Mouse (Mus musculus) bone marrow, adult 2 months (tissue): ENCODE results near the gene Fbxw8. TPM values are rescaled to one million over a fixed set of nuclear protein-coding genes. Genes with fewer than 3 reads are reported as not detected.
A peak's percentile ranks its signal among the peaks of the same experiment; 100 is the strongest.

Experiments used
- H3K27ac ChIP-seq: fragments of 200-500 bp; 2 replicates; pipeline ENCODE4 v1.5.1; 2012; ENCODE audit warnings: low read depth, mild to moderate bottlenecking, control low read depth, inconsistent platforms, low read length; ENCODE audit not compliant: control insufficient read depth, poor library complexity, insufficient read depth
- H3K4me1 ChIP-seq: fragments of 200-500 bp; 2 replicates; pipeline ENCODE4 v1.6.1; 2011; ENCODE audit warnings: low read length; ENCODE audit not compliant: control insufficient read depth, insufficient read depth
- H3K4me3 ChIP-seq: fragments of 200-500 bp; replicated peaks from 2 replicates; pipeline ENCODE3; 2011; ENCODE audit warnings: mild to moderate bottlenecking, low read depth, low read length, control low read depth; ENCODE audit not compliant: control insufficient read depth
- CTCF ChIP-seq: fragments of 200-500 bp; IDR thresholded peaks from 2 replicates; pipeline ENCODE4 v1.5.1; 2011; ENCODE audit warnings: low read length, control low read depth; ENCODE audit not compliant: control insufficient read depth, insufficient read depth
- POLR2A ChIP-seq: fragments of 200-500 bp; IDR thresholded peaks from 2 replicates; pipeline ENCODE4 v1.6.1; 2011; ENCODE audit warnings: low read depth, mild to moderate bottlenecking, control low read depth, low read length, borderline replicate concordance; ENCODE audit not compliant: control insufficient read depth
- WGBS: fragments of 180-500 bp; shearing (Covaris S2); methylation state at CpG from one replicate; pipeline ENCODE4 v1.1.7; 2018; 5-methylcytosine and 5-hydroxymethylcytosine counted together
- polyA plus RNA-seq: library from polyadenylated mRNA; stranded (reverse); fragments of >200 nt; gene quantifications from 2 replicates; pipeline ENCODE4 v1.2.4, GENCODE M21; 2011; ENCODE audit warnings: low replicate concordance; ENCODE audit not compliant: missing spikeins, insufficient read depth, insufficient read length

The Fbxw8 gene
- polyA plus RNA-seq, 1 experiment = 7.5 TPM

GRCm38 (mm10) chr5:118058858-118059257 is 96.4 kb downstream of the Fbxw8 start:
- TF ChIP-seq CTCF = no peak
- no peak for TF ChIP-seq POLR2A
- no peak overlapping the region for H3K4me3 ChIP-seq
- no peak overlapping the region for H3K27ac ChIP-seq
- 72% methylated on average over 10 of the region's 10 CpGs for WGBS
- H3K4me1 ChIP-seq = peaks cover 2% of the 10 kb centered on the region; the same call in 1 of the 2 replicates

- TF ChIP-seq CTCF (no peak), POLR2A (no peak)
- Histone ChIP-seq H3K27ac (no peak overlapping the region), H3K4me1 (peaks cover 2% of the 10 kb centered on the region; the same call in 1 of the 2 replicates), H3K4me3 (no peak overlapping the region)
- WGBS = 38% methylated on average over 8 of the region's 8 CpGs
Measured at GRCm38 (mm10) chr5:118057508-118058111, 97.7 kb downstream of the Fbxw8 start.

- no peak for TF ChIP-seq CTCF
- TF ChIP-seq POLR2A = no peak
- H3K4me3 ChIP-seq = no peak overlapping the region
- H3K4me1 ChIP-seq = peaks cover 10% of the 10 kb centered on the region
- WGBS = 85% methylated on average over 2 of the region's 2 CpGs
- no peak overlapping the region for H3K27ac ChIP-seq
Measured at GRCm38 (mm10) chr5:118053205-118053604, 102.1 kb downstream of the Fbxw8 start.

- Histone ChIP-seq H3K27ac (no peak overlapping the region), H3K4me1 (peaks cover 10% of the 10 kb centered on the region), H3K4me3 (no peak overlapping the region)
- WGBS = 80% methylated on average over 8 of the region's 8 CpGs
- no peak for TF ChIP-seq POLR2A
- no peak for TF ChIP-seq CTCF
Measured at GRCm38 (mm10) chr5:118051981-118052662, 103.1 kb downstream of the Fbxw8 start.

GRCm38 (mm10) chr5:118050743-118051142 is 104.5 kb downstream of the Fbxw8 start:
- H3K4me3 ChIP-seq = no peak overlapping the region
- 39% methylated on average over 4 of the region's 4 CpGs for WGBS
- peak overlapping the region; percentile 28; the same call in 1 of the 2 replicates for H3K27ac ChIP-seq
- peaks cover 10% of the 10 kb centered on the region for H3K4me1 ChIP-seq
- TF ChIP-seq CTCF (no peak), POLR2A (no peak)

- TF ChIP-seq POLR2A = no peak
- no peak for TF ChIP-seq CTCF
- Histone ChIP-seq H3K4me1 (peaks cover 10% of the 10 kb centered on the region), H3K27ac (peak overlapping the region; percentile 91), H3K4me3 (no peak overlapping the region)
- 8% methylated on average over 5 of the region's 5 CpGs for WGBS
Measured at GRCm38 (mm10) chr5:118048928-118049327, 106.3 kb downstream of the Fbxw8 start.

GRCm38 (mm10) chr5:118048412-118048811 is 106.9 kb downstream of the Fbxw8 start:
- Histone ChIP-seq H3K27ac (peak overlapping the region; percentile 91), H3K4me1 (peaks cover 10% of the 10 kb centered on the region), H3K4me3 (no peak overlapping the region)
- no peak for TF ChIP-seq POLR2A
- no peak for TF ChIP-seq CTCF
- 5% methylated on average over 4 of the region's 4 CpGs for WGBS

- TF ChIP-seq CTCF (no peak), POLR2A (no peak)
- WGBS = 72% methylated on average over 14 of the region's 14 CpGs
- Histone ChIP-seq H3K27ac (no peak overlapping the region), H3K4me1 (peaks cover 10% of the 10 kb centered on the region), H3K4me3 (no peak overlapping the region)
Measured at GRCm38 (mm10) chr5:118047091-118047757, 108.0 kb downstream of the Fbxw8 start.
